Mouse (Mus musculus): Measurements from ENCODE around the gene Med8. TPM values are rescaled to one million over a fixed set of nuclear protein-coding genes. Genes with fewer than 3 reads are reported as not detected.

Gene Med8
- total RNA-seq, 2 experiments from 2014 or later: 53.8 to 60.7 TPM

DNA sequence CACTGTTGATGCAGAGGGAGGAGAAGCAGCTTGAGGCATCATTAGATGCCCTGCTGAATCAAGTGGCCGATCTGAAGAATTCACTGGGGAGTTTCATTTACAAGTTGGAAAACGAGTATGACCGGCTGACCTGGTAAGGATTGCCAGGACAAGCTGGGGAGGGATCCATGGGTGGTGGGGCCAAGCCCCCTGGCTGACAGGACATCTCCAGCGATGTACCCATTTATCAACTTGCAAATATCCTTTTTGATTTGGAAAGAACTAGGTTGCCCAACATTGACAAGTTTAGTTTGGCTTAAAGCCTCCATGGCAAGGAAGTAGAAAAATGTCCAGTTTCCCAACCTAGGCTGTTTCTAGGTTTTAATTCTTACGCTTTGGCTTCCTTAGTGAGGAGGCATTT, 1.7 kb downstream of the Med8 start:
- DNase-seq (ENCODE audit: low spot score in 2 of 2): no peak

DNA sequence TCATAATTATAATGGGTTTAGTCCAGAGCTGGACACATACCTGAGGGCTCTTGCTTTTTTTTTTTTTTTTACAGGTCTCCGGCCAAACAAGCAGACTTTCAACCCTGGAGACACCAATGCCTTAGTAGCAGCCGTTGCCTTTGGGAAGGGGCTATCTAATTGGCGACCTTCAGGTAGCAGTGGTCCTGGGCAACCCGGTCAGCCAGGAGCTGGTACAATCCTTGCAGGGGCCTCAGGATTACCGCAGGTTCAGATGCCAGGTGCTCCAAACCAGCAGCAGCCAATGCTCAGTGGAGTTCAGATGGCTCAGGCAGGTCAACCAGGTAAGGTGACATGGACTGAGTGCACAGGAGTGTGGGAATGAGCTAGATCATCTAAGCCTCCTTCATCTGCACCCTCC, 4.4 kb downstream of the Med8 start:
- no peak for DNase-seq (ENCODE audit: low spot score in 2 of 2)

DNA sequence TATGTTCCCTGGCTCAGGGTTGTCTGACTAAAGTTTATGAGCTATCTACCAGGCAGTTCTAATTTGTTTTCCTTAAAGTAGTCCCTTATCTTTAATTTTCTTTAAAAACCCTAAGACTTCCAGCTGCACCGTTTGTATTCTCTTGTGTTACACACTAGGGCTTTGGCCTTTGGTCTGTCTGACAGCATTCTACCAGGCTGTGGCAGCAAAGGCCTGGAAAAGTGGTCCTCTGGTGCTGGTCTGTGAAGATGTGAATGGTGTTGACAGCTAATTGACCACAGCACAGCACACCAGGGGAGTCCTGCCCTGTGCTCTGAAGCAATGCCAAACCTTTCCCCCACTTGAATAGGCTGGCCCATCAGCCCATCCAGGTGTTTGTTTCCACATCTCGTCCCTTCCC, 6.6 kb downstream of the Med8 start:
- no peak for DNase-seq (ENCODE audit: low spot score in 2 of 2)

GRCm38 (mm10) chr4:118416329-118416728, 7.2 kb downstream of the Med8 start:
- peak in 1 of 2 experiments; percentile 34 for DNase-seq (ENCODE audit: low spot score in 2 of 2)

DNA sequence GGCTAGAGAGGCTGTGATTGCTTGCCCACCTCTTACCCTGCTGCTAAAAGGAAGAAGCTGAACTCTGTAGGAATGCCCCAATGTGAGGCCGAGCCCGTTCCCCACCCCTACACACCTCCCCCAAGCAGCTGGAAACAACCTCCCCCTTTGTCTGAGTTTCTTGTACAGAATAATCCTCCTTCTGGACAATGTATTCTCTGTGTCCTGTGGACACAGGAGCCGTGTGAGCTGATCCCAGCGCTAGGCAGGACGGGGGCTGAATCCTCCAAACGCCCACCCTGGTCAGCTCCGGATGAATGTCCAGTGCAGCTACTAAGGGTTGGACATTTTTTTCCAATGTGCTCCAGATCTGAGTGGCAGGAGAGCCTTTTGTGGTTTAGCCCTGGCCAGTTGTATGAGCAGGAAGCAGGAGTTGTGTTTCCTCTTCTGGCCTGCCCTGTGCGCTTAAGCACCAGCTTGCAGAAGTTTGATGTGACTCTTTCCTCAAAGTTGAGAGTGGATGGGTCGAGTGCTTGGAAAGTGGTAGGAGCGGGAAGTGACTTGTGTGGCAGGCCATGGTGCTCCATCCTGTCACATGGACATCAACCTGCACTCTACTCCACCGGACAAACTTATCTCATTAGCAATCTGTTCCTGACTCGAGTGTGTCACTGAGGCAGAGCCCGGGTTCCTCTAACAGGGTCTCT, 8.1 kb downstream of the Med8 start:
- DNase-seq (ENCODE audit: low spot score in 2 of 2): no peak

GRCm38 (mm10) chr4:118421384-118421783, 12.2 kb downstream of the Med8 start:
- DNase-seq (ENCODE audit: low spot score in 2 of 2): no peak

DNA sequence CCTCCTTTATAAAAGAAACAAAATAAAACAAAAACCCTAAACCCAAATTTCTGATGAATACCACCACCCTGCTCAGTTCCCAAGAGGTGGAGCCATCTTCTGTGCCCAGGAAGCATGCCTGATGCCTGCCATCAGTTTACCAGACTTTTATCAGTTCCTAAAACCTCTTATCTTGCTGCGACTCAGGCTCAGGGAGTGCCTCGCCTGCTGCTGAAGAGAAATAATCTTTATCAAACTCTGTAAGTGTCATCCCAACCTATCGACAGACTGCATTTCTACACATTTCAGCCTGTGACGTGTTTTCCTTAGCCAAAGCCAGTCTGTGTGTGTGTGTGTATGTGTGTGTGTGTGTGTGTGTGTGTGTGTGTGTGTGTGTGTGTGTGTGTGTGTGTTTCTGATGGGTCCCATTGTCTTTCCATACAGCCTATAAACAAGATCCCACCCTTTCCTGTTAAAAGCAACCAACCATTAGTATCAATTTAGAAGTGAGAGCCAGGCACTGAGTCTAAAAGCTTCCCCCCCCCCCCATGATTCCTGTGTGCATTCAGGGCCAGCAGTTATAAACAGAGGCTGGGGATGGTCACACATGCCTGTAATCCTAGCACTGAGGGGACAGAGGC, 15.5 kb downstream of the Med8 start:
- DNase-seq (ENCODE audit: low spot score in 2 of 2): no peak

DNA sequence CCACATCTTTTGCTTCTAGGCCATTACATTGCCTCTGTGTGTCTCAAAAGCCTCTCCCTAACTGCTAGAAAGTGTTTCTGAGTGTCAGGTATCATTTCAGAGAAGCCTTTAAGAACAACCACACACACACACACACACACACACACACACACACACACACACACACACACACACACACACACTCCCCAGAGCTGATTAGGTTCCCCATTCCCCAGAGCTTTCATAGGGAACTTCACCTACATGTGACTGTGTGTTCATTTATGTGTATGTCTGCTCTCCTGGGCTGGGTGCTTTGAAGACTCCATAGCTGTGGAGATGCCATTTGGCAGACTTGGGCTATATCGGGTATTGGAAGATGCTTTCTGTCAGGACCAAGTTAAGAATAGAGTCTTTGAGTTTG, 16.2 kb downstream of the Med8 start:
- no peak for DNase-seq (ENCODE audit: low spot score in 2 of 2)

- DNase-seq (ENCODE audit: low spot score in 2 of 2): no peak
These were observed 18.3 kb downstream of the Med8 start for GRCm38 (mm10) chr4:118427415-118427767.

- peak; percentile 59 for DNase-seq (ENCODE audit: low spot score in 2 of 2)
These were observed 18.8 kb downstream of the Med8 start, which contains the start of gene Elovl1 for GRCm38 (mm10) chr4:118427768-118428451. Gene Elovl1 (plus strand): TSS chr4:118428093.

DNA sequence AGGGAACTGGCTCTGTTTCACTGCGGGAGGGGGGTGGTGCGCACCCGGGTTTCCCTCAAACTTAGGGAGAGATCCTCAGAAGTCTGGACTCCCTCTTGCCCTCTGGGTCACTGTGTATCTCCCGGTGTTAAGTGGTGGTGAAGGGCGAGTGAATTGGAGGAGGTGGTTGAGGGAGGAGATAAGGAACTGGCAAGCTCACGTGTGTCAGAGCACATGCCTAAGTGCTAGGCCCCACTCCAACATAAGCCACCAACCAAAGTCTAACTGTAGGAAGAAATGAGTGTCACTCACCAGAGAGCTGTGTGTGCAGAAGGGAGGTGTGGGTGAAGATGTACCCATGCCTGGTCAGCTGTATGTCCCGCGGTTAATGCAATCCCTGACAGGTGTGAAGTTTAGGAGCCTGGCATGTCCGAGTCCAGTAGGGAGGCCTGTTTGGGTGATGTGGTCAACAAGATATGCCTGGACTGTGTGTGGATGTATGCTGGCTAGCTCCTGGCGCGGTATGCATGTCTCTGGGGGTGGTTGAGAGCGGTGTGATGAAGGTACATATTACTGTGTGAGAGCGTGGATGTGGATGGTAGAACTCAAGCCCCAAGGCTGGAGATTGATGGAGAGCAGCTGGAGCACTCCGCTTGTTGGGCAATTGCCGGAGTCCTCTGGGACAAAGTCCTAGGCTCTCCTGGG, 19.5 kb downstream of the Med8 start:
- DNase-seq (ENCODE audit: low spot score in 2 of 2): no peak

DNA sequence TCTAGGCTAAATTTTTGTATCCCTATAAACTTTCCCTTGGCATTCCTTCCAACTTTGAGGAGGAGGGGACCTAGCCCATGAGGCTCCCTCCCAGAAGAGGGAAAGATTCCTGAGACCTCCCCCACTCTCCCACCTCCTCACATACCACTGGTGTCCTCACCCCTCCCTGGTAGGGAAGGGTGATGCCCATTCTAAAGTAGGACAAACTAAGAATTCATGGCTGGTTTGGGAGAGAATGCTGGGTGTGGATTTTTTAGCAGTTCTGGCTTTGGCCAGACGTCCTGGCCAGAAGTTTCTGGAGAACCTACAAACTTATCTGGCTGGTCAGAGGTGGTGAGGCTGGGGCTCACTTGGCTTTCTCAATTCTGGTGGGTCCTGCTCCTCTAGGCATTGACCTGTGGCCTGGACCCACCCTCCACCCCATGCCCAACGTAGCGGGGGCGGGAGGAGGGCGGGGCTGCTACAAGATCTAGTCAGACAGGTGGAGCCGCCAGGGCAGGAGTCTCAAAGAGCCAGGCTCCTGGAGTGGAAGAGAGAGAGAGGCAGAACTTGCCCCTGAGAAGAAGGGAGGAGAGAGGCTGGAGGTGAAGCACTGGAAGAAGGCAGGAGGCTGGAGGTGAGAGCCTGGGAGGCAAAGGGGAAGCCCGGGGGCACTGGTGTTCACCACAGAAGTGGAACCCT, 20.2 kb downstream of the Med8 start:
- DNase-seq (ENCODE audit: low spot score in 2 of 2): no peak

- no peak for DNase-seq (ENCODE audit: low spot score in 2 of 2)
These were observed 23.2 kb downstream of the Med8 start for GRCm38 (mm10) chr4:118432332-118432731.

DNA sequence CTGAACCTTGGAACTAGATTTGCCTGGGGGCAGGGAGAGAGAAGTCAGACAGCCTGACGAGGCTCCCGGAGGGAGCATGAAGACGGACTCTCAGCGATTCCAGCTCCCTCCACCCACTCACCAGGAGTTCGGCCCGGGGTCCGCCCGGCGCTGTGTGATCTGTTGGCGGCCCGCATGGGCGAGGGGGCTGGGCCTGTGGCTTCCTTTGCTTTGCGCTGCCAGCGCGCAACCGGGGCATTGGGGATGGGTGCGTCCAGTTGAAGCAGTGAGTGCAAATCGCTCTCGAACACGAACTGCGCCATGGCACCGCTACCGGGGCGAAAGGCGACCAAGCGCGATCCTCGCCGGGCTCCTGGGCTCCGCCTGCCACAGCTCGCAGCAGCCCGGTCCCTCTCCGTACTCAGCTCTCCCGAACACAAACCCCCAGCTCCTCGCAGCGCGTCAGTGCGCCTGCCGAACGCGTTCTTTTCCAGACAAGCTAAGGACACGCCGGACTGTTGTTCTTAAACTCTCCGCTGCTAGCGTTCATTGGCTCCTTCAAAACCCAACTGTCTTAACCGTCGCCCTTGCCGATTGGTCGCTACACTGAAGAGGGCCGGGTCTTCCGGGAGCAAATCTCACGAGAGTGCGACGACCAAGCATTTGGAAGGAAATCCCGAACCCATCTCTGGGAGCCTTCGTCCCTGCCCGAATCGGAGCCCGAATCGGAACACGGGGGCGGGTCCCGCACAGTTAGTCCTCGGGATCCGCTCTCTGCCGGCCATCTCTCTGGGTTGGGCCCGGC, 27.9 kb downstream of the Med8 start, which contains the start of gene Cdc20:
Gene Cdc20 (minus strand): TSS at position 533 of the 784 bp plus-strand sequence.
- peak; percentile 80 to 86 for DNase-seq (ENCODE audit: low spot score in 2 of 2)

- no peak for DNase-seq (ENCODE audit: low spot score in 2 of 2)
These were observed 28.7 kb downstream of the Med8 start for GRCm38 (mm10) chr4:118437829-118438253.

DNA sequence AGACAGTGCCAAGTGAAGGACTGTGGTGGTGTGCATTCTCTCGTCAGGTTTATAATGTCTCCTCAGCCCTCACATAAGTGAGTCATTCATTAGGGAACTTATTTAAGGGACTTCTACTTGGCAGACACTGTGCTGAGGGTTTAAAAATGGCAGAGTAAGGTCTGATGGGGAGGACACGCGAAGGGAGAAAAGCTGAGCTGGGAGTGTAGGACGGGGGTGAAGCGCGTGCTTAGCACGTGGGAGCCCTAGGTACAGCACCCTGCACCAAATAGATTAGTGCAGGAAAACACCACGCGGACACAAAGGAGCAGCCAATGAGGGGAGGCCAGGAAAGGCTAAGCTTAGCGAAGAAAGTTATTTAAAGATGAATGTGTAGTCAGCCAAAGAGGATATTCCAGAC, 36.0 kb downstream of the Med8 start:
- peak in 1 of 2 experiments; percentile 42 for DNase-seq (ENCODE audit: low spot score in 2 of 2)

DNA sequence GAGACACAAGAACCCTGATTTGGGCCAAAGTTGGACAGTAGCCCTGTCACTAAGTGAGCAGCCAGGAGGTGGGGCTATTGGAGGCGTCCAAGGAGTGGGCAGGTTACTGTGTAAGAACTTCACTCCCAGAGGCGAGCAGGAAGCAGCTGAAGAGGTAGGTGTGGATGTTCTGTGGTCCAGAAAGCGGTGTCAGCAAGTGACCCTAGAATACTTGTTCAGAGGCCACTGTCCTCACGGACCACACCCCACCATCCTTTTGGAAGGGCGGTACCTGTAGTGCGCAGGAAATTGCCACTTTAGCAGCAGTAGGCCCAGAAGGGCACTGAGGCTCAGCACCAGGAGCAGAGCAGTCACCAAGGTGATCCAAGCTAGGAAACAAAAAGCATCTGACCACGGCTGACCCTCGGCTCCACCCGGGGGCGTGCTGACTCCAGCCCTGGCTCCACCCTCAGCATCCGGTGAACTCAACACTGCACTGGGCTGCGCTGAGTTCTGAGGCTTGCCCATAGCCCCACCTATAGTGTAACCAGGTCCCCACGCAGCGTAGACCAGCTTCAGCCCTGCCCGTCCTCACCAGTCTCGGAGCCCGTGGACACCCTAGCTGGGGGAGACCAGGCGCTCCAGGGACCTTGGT, 36.8 kb downstream of the Med8 start:
- DNase-seq (ENCODE audit: low spot score in 2 of 2): peak in 1 of 2 experiments; percentile 25

DNA sequence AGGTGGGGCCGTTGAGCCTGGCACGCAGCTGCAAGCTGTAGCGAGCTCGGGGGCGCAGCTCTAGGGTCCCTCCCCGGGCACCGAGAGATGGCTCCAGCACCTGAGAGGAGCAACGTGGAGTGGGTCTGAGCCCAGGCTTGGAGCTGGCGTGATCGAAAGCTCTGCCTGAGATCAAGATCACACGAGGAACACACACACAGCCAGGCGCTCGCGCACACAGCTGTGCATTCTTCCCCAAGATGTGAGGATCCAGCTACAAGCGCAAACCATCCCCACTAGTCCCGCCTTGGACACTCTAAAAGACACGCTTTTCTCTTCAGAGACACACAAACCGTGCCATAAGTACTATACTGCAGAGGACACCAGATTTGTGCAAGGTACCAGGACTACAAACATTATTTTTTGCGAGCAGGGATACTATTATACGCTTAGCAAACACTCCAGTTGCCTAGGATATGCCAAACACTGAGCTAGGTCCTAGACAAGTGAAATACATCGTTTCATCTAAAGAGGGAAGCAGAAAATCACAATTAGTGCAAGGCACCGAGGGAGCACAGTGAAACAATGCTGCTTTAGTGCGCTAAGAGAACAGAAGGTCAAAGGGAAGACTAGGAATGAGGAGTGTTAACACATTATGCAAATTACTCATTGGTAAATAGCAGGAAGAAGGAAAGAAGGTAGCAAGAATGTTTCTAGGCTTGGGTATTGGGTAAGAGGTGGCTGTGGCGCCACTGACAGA, 37.4 kb downstream of the Med8 start:
- DNase-seq (ENCODE audit: low spot score in 2 of 2): no peak

GRCm38 (mm10) chr4:118457345-118457975, 48.3 kb downstream of the Med8 start, which contains the start of gene Mpl:
Gene Mpl (minus strand): TSS chr4:118457513.
- DNase-seq (ENCODE audit: low spot score in 2 of 2): no peak
